Mouse (Mus musculus) layer of hippocampus, postnatal 36 days (tissue): ENCODE results near the gene Olfr16. TPM values are rescaled to one million over a fixed set of nuclear protein-coding genes. Genes with fewer than 3 reads are reported as not detected.

Experiments used
- DNase-seq, 2 experiments: peaks; one replicate each; pipeline ENCODE4 v3.0.0; 2022
- total RNA-seq, 2 experiments: library from RNA; stranded (reverse); gene quantifications; 2 replicates each; pipeline ENCODE4 v1.2.3; 2021

Olfr16 gene
- total RNA-seq: not detected

DNA sequence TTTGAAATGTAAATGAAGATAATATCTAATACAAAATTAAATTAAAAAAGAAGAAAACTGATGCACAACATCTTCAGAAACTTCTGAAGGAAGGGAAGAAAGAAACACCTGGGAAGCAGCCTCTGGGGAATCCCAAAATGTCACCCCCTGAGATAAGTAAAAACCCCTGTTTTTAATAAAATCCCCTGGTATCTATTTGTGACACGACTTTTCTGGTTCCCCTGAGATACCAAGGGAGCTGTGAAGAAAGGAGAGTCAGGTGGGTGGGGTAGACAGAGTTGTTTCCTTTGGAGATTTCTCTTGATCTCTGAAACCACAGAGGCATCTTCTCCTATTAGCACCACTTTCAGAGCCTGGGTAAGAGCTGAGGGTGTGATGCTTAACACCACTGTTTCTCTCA lies at the start of gene Olfr16:
Gene Olfr16 (plus strand): TSS at position 250 of the 400 bp plus-strand sequence.
- no peak for DNase-seq

DNA sequence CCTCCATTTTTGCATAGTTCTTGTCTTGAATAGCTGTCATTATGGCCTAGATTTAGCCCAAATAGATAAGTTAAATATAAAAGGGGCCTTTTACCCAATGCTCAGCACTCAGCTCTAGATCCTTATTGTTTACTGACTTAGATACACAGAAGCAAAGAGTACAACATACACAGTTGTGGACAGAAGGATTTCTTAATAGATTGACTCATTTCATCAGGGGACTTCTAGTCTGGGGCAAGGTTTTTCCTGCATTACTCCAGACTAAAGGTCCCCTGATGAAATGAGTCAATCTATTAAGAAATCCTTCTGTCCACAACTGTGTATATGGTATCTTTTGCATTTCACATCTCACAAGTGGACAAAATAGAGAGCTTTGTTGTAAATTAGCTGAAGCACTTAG lies 46.9 kb upstream of the Olfr16 start:
- no peak for DNase-seq

DNA sequence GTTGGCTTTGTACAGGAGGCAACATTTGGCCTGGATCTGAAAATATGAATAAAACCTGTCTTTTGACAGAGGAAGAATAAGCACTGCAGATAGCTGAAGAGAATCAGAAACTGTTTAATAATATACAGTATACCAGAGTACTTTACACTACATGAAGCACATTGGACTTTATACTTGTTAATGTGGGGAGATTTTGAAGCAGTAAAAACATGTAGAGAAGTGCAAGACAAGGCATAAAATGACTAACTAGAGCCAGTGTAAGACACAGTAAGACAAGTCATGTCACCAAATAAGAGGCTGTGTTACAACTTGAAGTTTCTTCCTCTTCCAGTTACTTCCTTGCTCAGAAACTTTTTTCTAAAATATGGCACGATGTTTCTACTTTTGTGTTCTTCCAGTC lies 33.1 kb upstream of the Olfr16 start:
- no peak for DNase-seq

DNA sequence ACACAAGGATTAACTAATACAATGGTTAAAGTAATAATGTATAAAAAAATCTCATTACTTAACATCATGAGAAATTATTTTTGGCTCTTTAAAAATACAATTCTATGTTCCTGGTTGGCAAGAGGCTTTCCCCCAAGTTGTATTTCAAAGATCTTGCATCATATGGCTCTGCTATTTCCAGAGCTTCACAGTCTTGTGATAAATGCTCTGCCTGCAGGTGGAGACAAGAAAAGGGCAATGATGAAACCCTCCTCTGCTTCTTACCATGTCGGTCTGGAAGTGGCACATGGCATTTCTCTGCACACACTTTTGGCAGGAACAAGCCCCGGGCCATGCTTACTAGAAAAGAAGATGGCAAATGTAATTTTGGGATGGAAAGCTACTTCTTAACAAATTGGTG lies 31.8 kb upstream of the Olfr16 start:
- no peak for DNase-seq

DNA sequence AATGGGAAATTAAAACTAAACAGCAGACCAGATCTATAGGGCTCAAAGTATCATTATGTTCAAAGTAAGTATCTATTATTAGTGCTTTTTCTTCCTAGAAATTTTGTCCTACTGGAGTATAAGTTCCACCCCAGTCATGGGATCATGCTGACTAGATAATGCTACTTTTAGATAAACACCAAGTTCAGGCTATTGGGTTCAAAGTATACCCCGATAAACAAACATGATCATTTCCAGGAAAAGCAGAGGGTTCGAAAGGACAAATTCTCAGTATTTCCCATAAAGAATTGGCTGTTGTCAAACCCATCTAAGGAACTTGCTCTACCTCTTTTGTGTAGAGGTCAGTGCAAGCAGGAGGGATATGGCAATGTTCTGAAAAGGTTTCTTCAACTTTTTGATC lies 18.0 kb upstream of the Olfr16 start:
- no peak for DNase-seq

DNA sequence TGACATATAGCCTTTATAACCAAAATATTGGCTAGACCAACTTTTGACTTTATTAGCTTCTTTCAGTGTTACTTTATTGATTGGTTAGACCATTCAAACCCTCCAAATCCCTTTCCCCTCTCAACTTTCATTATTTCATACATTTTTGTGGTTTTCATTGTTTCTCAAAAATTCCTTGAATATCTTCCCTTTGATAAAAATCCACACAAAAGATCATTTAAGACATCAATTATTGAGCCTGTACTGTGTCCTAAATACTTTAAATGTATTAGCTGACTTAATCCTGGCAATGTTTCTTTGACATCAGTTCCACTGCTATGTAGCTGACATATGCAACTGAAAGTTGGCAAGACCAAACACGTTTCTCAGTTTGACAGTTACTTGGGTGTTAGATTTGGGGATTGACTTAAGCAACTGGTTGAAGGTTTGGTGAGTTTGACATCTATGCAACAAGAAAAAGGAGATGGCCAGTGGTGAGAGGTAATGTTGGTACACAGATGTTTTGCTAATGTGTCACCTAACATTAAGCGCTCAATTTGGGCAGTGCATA lies 1.0 kb downstream of the Olfr16 start:
- no peak for DNase-seq

DNA sequence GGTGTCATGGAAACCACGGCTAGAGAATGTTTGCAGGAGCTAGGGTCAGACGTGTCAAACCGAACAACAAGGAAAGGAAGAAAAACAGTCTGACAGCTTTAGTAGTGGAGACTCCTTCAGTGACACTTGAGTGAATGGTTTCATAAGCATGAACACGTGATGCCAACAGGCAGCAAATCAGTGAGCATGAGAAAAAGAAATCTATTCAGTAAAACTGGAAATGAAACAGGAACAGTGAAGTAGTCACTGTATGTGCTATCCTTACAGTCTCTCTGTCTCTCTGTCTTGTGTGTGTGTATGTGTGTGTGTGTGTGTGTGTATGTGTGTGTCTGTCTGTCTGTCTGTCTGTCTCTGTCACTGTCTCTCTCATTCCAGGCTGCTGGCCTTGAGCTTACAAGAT lies 5.2 kb downstream of the Olfr16 start:
- DNase-seq: no peak

DNA sequence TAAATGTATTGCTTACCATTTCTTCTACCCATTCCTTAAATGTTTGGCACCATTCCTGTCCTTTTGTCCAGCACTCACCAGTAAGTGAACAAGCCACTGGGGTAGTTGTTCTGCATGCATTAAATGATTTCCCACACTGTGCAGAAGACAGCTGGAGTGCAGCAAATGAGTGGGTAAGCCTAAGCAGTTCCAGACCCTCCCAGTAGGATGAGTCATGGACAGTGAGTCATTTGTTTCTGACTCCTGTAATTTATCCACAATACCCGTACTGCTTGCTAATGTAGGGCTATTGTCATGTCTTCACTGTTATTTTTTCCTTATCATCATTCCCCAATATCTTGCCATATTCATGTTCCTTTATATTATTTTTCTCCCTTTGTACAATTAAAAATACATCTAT lies 10.2 kb downstream of the Olfr16 start:
- no peak for DNase-seq

DNA sequence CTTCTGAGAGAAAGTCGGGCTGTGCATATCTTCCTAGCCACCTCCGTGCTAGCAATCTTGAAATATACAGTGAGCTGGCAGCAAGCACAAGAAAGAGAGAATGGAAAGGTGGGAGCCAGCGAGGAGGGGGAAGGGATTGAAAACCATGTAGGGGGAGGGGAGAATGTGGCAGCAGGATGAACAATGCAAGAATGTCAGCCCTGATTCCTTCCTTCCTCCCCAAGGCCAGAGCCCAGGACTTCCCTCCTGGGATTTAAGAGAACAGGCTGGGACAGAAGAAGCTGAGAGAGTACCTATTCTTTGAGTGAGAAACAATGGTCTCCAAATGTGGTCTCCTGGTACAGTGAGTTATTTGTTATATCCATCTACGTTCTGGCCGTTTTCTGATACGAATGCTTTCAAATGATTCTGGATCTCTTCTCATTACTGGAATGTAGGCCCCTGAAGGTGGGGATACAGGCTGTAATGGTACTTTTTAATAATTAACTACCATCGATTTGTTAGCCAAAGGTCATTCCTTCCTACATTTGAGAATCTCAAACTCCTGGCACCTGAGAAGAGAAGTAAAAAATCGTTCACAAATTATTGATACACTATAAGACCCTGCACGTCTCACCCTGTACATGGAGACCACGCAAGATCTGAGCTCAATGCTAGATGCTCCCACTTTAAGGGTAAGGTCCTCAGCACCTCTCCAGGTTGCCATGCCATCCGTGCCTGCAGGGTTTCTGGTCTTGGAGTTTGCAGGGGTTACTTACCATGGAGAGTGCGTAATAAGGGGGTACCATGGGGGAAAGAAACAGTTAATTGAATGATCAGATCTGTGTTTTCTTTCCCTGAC lies 39.8 kb downstream of the Olfr16 start:
- no peak for DNase-seq

DNA sequence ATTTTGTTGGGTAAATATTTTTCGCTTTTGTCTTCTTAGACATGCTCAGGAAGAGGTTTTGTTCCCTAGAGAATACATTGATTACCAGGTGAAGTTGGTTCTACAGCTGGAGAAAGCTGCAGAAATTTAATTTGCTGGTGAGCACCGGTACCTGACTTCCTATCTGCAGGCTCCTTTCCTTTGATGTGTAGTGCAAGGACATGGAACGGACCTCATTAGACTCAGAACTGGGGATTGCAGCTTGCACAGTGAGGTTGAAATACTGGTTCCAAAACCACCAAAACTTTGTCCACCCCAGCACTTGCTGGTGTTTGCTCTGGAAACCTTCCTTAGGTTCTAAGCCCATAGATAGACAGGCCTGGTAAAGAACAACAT lies 40.4 kb downstream of the Olfr16 start:
- no peak for DNase-seq

Other genes with a start within 250 kb of the Olfr16 start
- gene Apcs, start 55.4 kb upstream of the Olfr16 start, total RNA-seq: not detected
- gene Olfr1408, start 187.0 kb downstream of the Olfr16 start, total RNA-seq: not detected
- not detected for gene Olfr1406, start 240.2 kb downstream of the Olfr16 start, total RNA-seq
- not detected for gene Olfr218, start 247.4 kb downstream of the Olfr16 start, total RNA-seq